Mouse (Mus musculus) hindbrain, embryonic 14.5 days (tissue): ENCODE results near the gene Pcgf1. TPM values are rescaled to one million over a fixed set of nuclear protein-coding genes. Genes with fewer than 3 reads are reported as not detected.
A peak's percentile ranks its signal among the peaks of the same experiment; 100 is the strongest.

Experiments
- ATAC-seq: fragments of 200-750 bp; cut with Nextera tagmentation; 2 replicates; pipeline ENCODE4 v1.8.0; 2017; ENCODE audit warnings: moderate number of reproducible peaks, mild to moderate bottlenecking, moderate TSS enrichment, moderate library complexity; ENCODE audit not compliant: low FRiP score
- DNase-seq: peaks from one replicate; pipeline ENCODE4 v3.0.0-alpha.2; 2015; ENCODE audit warnings: low spot score
- H3K27ac ChIP-seq: fragments of 300-500 bp; sonication (generic); 2 replicates; pipeline ENCODE4 v1.5.1; 2014; ENCODE audit warnings: mild to moderate bottlenecking, moderate library complexity
- H3K27me3 ChIP-seq: fragments of 300-500 bp; sonication (generic); 2 replicates; pipeline ENCODE4 v1.6.1; 2014; ENCODE audit warnings: mild to moderate bottlenecking, low read length, mixed read lengths; ENCODE audit not compliant: control insufficient read depth, insufficient read depth
- H3K36me3 ChIP-seq: fragments of 300-500 bp; sonication (generic); replicated peaks from 2 replicates; pipeline ENCODE4 v1.6.1; 2014; ENCODE audit not compliant: control insufficient read depth, insufficient read depth
- H3K4me1 ChIP-seq: fragments of 300-500 bp; sonication (generic); replicated peaks from 2 replicates; pipeline ENCODE4 v1.6.1; 2014; ENCODE audit warnings: antibody characterized with exemption, low read length, mixed read lengths; ENCODE audit not compliant: control insufficient read depth, insufficient read depth
- H3K4me2 ChIP-seq: fragments of 300-500 bp; sonication (generic); replicated peaks from 2 replicates; pipeline ENCODE4 v1.6.1; 2014; ENCODE audit warnings: mild to moderate bottlenecking, moderate library complexity
- H3K4me3 ChIP-seq: fragments of 300-500 bp; sonication (generic); replicated peaks from 2 replicates; pipeline ENCODE4 v1.5.1; 2014; ENCODE audit warnings: mild to moderate bottlenecking, low read length
- H3K9ac ChIP-seq: fragments of 300-500 bp; sonication (generic); 2 replicates; pipeline ENCODE4 v1.6.1; 2014
- H3K9me3 ChIP-seq: fragments of 300-500 bp; sonication (generic); 2 replicates; pipeline ENCODE4 v1.6.1; 2016; ENCODE audit warnings: low read length; ENCODE audit not compliant: control insufficient read depth
- WGBS: fragments of 180-500 bp; shearing (Covaris S2); extraction: QIAGEN DNeasy Blood & Tissue Kit; methylation state at CpG from one replicate; pipeline ENCODE4 v1.1.7; 2014; 5-methylcytosine and 5-hydroxymethylcytosine counted together
- polyA plus RNA-seq: library from polyadenylated mRNA; unstranded; fragments of >200 nt; fragmentation: Nextera tagmentation; extraction: Ambion mirVana; gene quantifications from 2 replicates; pipeline ENCODE4 v1.2.1, GENCODE M21; 2014

The Pcgf1 gene
- polyA plus RNA-seq, 1 experiment from 2014 or later: 36.7 TPM

GRCm38 (mm10) chr6:83070311-83071219 lies 7.1 kb upstream of the Pcgf1 start:
- WGBS: under 1% methylated on average over 57 of the region's 58 CpGs
- H3K9ac ChIP-seq: no peak overlapping the region
- H3K27ac ChIP-seq: no peak overlapping the region
- 0 out of 2 replicates have a peak overlapping the region, but pooled peaks have one; percentile 12 for H3K4me2 ChIP-seq
- peak overlapping the region; percentile 18 for H3K4me3 ChIP-seq
- no peak for DNase-seq
- no peaks in the 10 kb centered on the region for H3K36me3 ChIP-seq
- H3K27me3 ChIP-seq: peaks cover 99% of the 10 kb centered on the region
- H3K4me1 ChIP-seq: 0 out of 2 replicates have a peak, but pooled peaks cover 12% of the 10 kb centered on the region
- no peaks in the 10 kb centered on the region for H3K9me3 ChIP-seq
- no peak for ATAC-seq

DNA sequence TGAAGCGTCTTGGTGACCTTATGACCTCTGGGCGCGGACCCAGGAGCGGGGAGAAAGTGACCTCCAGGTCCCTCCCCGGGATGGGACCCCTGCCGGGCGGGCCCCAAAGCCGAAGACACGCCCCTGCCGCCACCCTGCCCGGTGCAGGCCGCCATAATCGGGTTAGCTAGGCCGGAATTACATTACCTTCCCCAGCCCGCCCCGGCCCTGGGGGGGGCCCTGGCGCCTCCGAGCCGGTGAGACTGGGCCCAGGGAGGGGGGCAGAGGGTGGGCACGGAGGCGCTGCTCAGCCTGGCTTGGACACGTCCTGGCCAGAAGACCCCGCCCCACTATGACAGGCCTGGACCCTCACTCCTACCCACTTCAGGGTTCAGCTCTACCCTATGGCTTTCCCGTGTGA lies 6.4 kb upstream of the Pcgf1 start:
- Histone ChIP-seq H3K9ac (no peak overlapping the region), H3K4me3 (no peak overlapping the region; the same call in 1 of the 2 replicates), H3K4me1 (0 out of 2 replicates have a peak, but pooled peaks cover 12% of the 10 kb centered on the region), H3K36me3 (no peaks in the 10 kb centered on the region), H3K27ac (no peak overlapping the region), H3K9me3 (no peaks in the 10 kb centered on the region), H3K27me3 (peaks cover 99% of the 10 kb centered on the region), H3K4me2 (no peak overlapping the region)
- WGBS: 0% methylated on average over 22 of the region's 24 CpGs
- DNase-seq: no peak
- ATAC-seq: no peak

- Histone ChIP-seq H3K9ac (no peak overlapping the region), H3K4me3 (no peak overlapping the region), H3K36me3 (0 out of 2 replicates have a peak, but pooled peaks cover 3% of the 10 kb centered on the region), H3K27me3 (peaks cover 69% of the 10 kb centered on the region), H3K27ac (no peak overlapping the region), H3K4me2 (no peak overlapping the region), H3K9me3 (no peaks in the 10 kb centered on the region), H3K4me1 (peaks cover 19% of the 10 kb centered on the region)
- ATAC-seq: no peak
- 19% methylated on average over 2 of the region's 2 CpGs for WGBS
- DNase-seq: no peak
These were observed 2.7 kb upstream of the Pcgf1 start for GRCm38 (mm10) chr6:83074979-83075378.

- ATAC-seq (peak; percentile 94), DNase-seq (peak; percentile 100)
- Histone ChIP-seq H3K27me3 (peaks cover 53% of the 10 kb centered on the region), H3K9ac (peak overlapping the region; percentile 87), H3K36me3 (peaks cover 20% of the 10 kb centered on the region; the same call in 1 of the 2 replicates), H3K27ac (peak overlapping the region; percentile 95), H3K4me1 (peaks cover 14% of the 10 kb centered on the region), H3K4me2 (peak overlapping the region; percentile 98), H3K9me3 (no peaks in the 10 kb centered on the region), H3K4me3 (peak overlapping the region; percentile 77)
- WGBS: under 1% methylated on average over 46 of the region's 46 CpGs
These were observed 722 bp downstream of the Pcgf1 start for GRCm38 (mm10) chr6:83078324-83078858.

DNA sequence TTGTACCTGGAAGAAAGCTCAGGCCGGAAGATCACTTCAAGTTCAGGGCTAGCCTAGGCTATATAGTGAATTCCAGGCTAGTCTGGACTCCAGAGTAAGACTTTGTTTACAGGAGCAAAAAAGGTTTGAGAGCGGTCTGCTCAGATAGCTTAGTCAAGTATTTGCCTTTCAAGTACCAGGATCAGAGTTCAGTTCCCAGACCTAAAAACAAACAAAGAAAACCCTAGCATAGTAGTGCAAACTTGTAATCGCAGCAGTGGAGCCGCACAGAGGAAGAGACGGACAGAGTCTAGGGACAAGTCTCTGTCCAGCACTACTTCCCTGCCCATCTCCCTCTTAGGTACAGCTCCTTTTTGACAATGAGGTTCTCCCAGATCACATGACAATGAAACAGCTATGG lies 2.5 kb downstream of the Pcgf1 start:
- no peak overlapping the region for H3K4me3 ChIP-seq
- H3K4me2 ChIP-seq: no peak overlapping the region
- no peak overlapping the region for H3K27ac ChIP-seq
- peaks cover 14% of the 10 kb centered on the region for H3K4me1 ChIP-seq
- no peak overlapping the region for H3K9ac ChIP-seq
- ATAC-seq: no peak
- H3K36me3 ChIP-seq: peaks cover 20% of the 10 kb centered on the region; the same call in 1 of the 2 replicates
- peaks cover 53% of the 10 kb centered on the region for H3K27me3 ChIP-seq
- 94% methylated on average over 5 of the region's 5 CpGs for WGBS
- no peak for DNase-seq
- H3K9me3 ChIP-seq: no peaks in the 10 kb centered on the region

GRCm38 (mm10) chr6:83083497-83083896 lies 5.8 kb downstream of the Pcgf1 start:
- H3K9ac ChIP-seq: no peak overlapping the region
- H3K4me1 ChIP-seq: peaks cover 10% of the 10 kb centered on the region
- H3K36me3 ChIP-seq: peaks cover 20% of the 10 kb centered on the region; the same call in 1 of the 2 replicates
- WGBS: 14% methylated on average over 5 of the region's 5 CpGs
- H3K9me3 ChIP-seq: no peaks in the 10 kb centered on the region
- no peak overlapping the region for H3K4me2 ChIP-seq
- DNase-seq (no peak), ATAC-seq (no peak)
- H3K27ac ChIP-seq: no peak overlapping the region
- no peak overlapping the region for H3K4me3 ChIP-seq
- peaks cover 66% of the 10 kb centered on the region for H3K27me3 ChIP-seq

GRCm38 (mm10) chr6:83084477-83084876 lies 6.8 kb downstream of the Pcgf1 start:
- no peak for ATAC-seq
- 4% methylated on average over 6 of the region's 6 CpGs for WGBS

DNA sequence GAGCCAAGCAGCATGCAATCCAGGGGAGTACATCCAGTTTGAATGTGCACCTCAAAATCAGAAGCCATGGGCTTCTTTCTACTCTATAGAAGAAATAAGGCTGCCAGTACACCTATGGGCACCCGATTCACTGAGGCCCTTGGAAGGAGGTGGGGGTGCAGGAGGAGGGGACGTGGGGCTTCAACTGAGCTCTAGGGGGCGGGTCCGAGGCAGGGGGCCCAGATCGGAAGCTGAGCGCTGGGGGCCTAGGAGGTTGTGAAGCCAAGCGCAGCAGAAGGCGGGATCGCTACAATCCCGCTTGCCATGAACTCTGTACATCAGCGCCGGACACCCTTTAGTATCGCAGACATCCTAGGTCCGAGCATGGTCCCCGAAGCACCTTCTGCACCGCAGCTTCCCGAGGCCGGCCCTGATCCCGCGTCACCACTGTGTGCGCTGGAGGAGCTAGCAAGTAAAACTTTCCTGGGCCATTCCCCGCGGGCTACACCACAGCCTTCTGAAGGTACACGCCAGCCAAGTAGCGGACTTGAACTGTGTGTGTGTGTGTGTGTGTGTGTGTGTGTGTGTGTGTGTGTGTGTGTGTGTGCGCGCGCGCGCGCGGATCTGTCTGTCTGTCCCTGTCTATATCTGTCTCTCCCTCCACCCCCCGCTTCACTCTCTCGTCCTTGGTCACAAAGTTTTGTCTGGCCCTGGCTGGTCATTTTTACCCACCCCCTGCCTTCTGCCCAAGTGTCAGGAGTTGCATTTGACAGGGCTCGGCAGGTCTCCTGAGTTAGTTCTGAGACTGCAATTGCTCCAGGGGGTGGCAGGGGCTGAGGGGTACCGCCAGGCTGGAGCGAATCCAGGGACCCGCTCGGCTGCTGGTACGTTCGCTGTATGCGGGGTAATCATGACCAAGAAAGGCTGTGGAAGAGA lies 8.7 kb downstream of the Pcgf1 start, which contains the start of gene Lbx2:
Gene Lbx2, plus strand, starts transcription at position 247 of the 915 bp plus-strand sequence.
- H3K4me3 ChIP-seq: no peak within 1 kb of the TSS
- H3K27me3 ChIP-seq: peaks cover 91% of the 10 kb centered on the region
- ATAC-seq (no peak), DNase-seq (no peak)
- peak within 1 kb of the TSS; percentile 31; the same call in 1 of the 2 replicates for H3K4me2 ChIP-seq
- H3K36me3 ChIP-seq: peaks cover 10% of the 10 kb centered on the region; the same call in 1 of the 2 replicates
- H3K27ac ChIP-seq: no peak within 1 kb of the TSS
- whole genome bisulfite sequencing: 4% methylated on average over 42 of the region's 42 CpGs
- no peaks in the 10 kb centered on the region for H3K9me3 ChIP-seq
- H3K9ac ChIP-seq: no peak within 1 kb of the TSS
- H3K4me1 ChIP-seq: no peaks in the 10 kb centered on the region

More at GRCm38 (mm10) chr6:83084477-83084876, 6.8 kb downstream of the Pcgf1 start:
- Histone ChIP-seq H3K27me3 (peaks cover 74% of the 10 kb centered on the region), H3K4me1 (peaks cover 2% of the 10 kb centered on the region; the same call in 1 of the 2 replicates), H3K9ac (no peak overlapping the region), H3K27ac (no peak overlapping the region), H3K9me3 (no peaks in the 10 kb centered on the region), H3K4me2 (no peak overlapping the region), H3K4me3 (no peak overlapping the region), H3K36me3 (peaks cover 20% of the 10 kb centered on the region; the same call in 1 of the 2 replicates)
- DNase-seq: no peak
